Mouse (Mus musculus) spleen, postnatal 0 days (tissue): ENCODE results near the gene Nhlh2. TPM values are rescaled to one million over a fixed set of nuclear protein-coding genes. Genes with fewer than 3 reads are reported as not detected.

Source experiments
- polyA plus RNA-seq: library from polyadenylated mRNA; unstranded; fragments of >200 nt; fragmentation: Nextera tagmentation; extraction: Ambion mirVana; gene quantifications from 2 replicates; pipeline ENCODE4 v1.2.1, GENCODE M21; 2015

Gene Nhlh2
- polyA plus RNA-seq: not detected in 2 replicates

DNA sequence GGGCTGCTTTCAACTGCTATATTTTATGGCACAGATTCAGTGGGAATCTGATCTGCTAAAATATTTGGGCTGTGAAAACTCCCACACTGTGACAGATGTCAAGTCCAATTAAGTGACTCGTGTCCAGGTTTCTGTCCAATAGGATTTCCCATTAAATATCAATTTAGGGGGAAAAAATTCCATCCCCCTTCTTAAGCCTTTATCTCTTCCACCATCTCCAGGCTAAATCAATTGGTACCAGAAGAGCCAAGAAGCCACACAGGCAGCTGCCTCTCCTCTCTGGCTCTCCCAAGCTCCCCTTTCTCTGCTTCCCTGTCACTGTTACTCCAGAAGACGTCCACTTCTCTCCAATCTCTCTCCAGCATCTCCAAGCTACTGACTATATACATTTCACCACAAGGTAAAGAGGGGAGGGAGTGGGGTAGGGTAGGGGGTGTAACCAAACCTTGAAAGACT, at the start of gene Nhlh2:
Gene Nhlh2 (plus strand): TSS at position 151 of the 456 bp plus-strand sequence.

Other genes with a start within 250 kb of the Nhlh2 start
- gene Mab21l3, start 161.1 kb upstream of the Nhlh2 start, polyA plus RNA-seq: 0.07 and 0.10 TPM in 2 replicates
- 3.1 and 3.7 TPM in 2 replicates for gene Slc22a15, start 85.6 kb upstream of the Nhlh2 start, polyA plus RNA-seq
- 0.56 and 0.72 TPM in 2 replicates for gene Casq2, start 76.3 kb downstream of the Nhlh2 start, polyA plus RNA-seq
- 39.0 and 47.7 TPM in 2 replicates for gene Vangl1, start 194.6 kb downstream of the Nhlh2 start, polyA plus RNA-seq